Mouse (Mus musculus) heart, adult 18-20 months (tissue): ENCODE measurements at regions not wholly inside any gene's neighbourhood (a gene's known extent, or its start where the extent isn't known, plus 50 kb on each side); places are given as distances from the start of the nearest gene placed in this dataset.

Source experiments
- DNase-seq, 2 experiments: peaks; one replicate each; pipeline ENCODE4 v3.0.0; 2021 to 2022; ENCODE audit warnings: mixed read lengths in 1 of 2

- DNase-seq, result no peak
Observed at GRCm38 (mm10) chr14:87864388-87865215, 448.2 kb downstream of the Tdrd3 start.

- DNase-seq, result no peak
Observed at GRCm38 (mm10) chr14:87865216-87866202, 449.1 kb downstream of the Tdrd3 start.

- DNase-seq, result peak in 1 of 2 experiments; percentile 2
Observed at GRCm38 (mm10) chr14:87901784-87902183, 485.3 kb downstream of the Tdrd3 start.

- peak; percentile 18 to 46 for DNase-seq
Observed at GRCm38 (mm10) chr14:87902416-87902815, 486.0 kb downstream of the Tdrd3 start.
